Mouse (Mus musculus) fibroblast of lung, adult 2 months (primary cell): ENCODE results near the gene Cdr2l.
A peak's percentile ranks its signal among the peaks of the same experiment; 100 is the strongest.

Experiments
- DNase-seq: peaks from one replicate; pipeline ENCODE4 v3.0.0-alpha.2; 2011; ENCODE audit warnings: low read depth

Gene Cdr2l

DNA sequence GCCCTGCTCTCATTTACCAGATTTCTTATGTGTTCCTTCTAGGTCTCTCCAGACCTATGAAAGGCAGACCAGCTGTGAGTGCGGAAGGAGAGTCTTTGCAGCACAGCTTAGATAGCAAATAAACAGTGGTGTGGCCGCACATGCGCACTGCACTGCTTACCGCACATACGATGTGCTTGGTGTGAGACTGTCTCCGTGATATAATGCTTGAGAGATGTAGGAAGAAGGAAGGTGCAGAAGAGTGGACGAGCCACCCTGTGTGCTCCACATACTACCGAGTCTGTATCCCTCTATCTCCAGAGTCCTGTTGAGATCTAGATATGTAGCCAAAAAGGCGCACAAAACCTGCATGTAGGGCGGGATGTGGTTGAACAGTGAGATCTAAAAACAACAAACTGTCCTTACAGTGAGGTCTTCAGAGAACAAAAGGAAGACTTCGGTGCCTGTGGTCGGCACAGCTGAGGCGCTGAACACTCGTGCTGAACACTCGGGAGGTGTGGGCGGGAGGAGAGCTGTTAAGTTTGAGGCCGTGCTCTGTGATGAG is 25.2 kb downstream of the Cdr2l start:
- no peak for DNase-seq

DNA sequence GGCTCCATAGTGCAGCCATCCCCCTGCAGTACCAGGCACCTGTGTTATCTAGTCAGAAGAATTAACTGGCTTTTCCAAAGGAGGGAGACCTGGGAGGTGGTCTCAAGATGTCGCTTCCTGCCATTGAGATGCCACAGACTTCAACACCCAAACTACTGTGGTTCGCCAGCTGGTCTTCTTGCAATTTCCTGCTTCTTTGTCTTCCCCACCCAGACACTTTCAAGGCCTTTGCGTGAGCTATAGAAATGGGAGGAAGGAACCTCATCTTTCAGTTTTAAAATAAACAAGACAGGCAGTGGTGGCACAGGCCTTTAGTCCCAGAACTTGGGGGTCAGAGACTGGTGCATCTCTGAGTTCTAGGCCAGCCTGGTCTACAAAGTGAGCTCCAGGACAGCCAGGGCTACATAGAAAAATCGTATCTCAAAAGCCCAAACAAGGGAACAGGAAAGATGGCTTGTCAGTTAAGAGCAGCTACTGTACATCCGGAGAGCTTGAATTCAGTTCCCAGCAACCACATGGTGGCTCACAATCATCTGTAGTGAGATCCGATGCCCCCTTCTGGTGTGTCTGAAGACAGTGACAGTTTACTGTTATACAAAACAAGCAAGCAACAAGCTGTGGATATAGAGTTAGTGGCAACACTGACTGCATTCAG is 26.7 kb downstream of the Cdr2l start:
- no peak for DNase-seq

DNA sequence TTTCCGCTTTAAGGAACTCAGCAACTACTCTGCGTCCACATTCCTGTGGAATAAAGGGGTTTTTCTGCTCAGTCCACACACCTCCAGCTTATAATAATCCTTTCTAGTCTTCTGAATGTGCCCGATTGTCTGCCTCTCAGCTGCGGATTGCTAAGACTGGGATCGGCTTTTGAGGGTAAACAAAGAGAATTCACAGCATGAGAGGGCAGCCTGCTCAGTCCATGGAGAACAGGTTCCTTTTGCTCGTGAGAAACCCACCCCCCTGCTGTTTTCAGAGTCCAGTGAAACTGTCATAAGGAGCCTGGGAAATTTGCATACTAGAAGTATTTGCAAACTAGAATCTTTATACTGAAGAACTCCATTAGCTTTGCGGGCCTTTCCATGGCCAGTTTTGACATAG is 27.8 kb downstream of the Cdr2l start:
- no peak for DNase-seq

DNA sequence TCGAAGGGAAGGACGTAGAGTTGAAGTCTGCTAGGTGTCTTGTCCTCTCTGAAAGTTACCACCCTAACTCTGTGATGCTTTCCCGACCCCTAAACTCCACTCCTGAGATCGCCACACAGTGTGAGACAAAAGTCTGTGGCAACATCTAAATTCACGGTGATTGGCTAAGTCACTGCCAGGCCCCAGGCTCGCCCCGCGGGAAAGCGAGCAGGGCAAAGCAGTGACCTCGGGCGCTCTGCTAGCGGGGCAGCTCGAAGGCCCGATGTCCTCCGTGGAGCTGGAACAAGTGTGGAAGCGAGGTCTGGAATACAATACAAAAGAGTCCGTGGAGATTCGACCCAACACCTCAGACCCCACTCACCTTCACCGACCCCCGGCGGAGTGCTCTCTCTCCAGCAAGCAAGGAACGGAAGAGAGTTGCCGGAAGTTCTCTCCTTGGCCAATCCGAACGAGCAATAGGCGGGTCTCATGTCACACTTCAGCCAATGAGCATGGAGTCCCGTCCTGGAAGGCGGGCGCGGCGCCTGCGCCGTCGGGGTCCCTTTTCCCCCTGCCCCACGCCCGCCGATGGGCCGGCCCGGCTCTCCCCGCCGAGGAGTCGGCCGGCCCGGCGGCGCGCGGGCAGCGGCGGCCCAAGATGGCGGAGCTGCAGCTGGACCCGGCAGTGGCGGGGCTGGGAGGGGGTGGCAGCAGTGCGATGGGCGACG is 38.0 kb downstream of the Cdr2l start, which contains the start of the genes Atp5h and Kctd2:
TSS of gene Atp5h (minus strand) at position 432 of the 707 bp plus-strand sequence.
TSS of gene Kctd2 (plus strand) at position 598 of the 707 bp plus-strand sequence.
- peak; percentile 88 for DNase-seq

DNA sequence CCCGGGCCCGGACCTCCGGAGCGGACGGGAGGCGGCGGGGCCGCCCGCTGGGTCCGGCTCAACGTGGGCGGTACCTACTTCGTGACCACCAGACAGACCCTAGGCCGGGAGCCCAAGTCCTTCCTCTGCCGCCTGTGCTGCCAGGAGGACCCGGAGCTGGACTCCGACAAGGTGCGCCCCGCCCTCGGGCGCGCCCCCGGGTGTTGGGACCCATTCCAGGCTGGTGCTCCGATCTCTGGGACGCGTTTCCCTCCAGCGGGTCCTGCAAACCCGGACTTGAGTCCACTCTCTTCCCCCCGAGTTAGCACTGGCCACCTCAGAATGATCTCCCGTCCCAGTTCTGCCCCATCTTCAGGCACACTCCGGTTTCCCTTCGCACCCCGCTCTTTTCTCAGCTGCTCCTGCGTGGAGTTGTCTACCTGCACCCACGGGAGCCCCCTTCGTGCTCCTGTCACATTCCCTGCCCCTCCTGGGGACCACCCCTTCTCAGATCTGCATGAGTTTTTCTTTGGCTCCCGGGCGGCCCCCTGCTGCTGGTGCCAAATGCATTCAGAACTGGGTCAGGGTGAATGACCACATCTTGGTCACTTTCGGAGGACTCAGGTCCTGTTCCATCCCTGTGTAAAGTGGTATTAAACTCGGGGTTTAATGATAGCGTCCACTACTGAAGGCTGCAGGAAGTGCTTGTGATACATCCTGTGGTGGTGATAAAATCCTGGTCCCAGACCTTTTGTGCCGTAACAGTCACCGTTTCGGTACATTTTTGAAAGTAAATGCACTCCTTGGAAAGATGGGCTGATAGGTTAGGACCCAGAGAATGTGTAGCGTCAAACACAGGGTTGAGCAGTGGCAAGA is 38.8 kb downstream of the Cdr2l start:
- DNase-seq: no peak

DNA sequence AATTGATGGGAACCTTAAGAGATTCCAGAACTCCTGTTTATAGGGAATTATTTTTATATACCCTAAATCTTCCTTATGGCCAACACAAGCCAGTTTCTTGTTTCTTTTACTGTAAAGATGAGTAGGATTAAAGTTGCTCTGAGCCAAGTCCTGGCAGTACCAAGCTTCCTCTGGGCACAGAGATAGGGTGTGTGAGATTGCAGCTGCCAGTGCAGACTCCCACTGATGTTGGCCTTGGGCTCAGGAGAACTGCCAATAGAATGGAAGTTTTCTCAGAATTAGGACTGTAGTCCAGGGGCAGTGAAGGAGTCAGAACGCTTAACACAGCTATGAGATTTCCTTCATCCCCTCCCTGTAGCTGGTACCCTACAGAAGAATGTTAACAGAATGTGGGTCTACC is 39.6 kb downstream of the Cdr2l start:
- DNase-seq: no peak

DNA sequence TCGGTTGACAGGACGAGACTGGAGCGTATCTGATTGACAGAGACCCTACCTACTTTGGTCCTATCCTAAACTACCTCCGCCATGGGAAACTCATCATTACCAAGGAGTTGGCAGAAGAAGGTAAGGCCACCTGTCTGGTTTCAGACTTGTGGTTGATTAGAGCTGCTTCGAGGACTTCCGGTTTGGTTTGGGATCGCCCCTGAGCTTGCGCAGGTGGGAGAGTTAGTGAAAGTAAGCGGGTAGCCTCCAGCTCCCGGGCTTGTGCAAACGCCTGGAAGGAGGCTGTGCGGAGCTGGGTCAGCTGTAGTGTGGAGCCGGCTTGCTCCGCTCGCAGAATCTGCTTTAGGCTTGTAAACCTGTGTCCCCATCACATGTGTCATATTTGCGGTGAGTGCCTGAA is 40.3 kb downstream of the Cdr2l start:
- no peak for DNase-seq

DNA sequence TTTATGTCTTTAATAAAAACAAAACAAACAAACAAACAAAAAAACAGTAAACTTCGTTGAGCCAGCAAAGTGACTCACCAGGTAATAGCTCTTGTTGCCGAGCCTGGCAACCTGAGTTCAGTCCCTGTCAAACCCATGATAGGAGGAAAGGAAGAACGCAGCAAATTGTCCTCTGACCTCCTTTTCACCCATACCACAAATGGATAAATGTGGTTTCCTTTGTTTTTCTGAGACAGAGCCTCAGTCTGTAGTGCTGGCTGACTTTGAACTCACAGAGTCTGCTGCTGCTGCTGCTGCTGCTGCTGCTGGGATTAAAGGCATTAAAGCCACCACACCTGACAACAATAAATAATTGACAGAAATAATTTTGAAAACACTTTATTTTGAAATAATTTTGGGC is 41.4 kb downstream of the Cdr2l start:
- no peak for DNase-seq

DNA sequence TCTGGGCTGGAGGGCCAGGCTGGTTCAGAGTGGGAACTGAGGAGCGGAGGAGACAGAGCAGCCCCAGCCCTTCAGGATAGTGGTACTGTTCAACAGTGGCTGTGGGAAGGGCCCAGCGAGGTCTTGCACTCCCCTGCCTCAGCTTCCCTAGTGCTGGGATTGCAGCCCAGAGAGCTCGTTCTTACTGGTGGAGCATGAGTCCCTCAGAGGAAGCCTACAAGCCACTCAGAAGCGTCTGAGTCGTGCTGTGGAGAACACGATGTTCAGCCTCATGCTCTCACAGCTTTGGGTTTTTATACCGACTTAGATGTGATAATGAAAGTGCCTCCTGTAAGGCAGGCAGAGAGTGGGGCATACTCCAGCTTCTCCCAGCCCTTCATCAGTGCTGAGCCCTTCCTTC is 43.0 kb downstream of the Cdr2l start:
- DNase-seq: no peak

DNA sequence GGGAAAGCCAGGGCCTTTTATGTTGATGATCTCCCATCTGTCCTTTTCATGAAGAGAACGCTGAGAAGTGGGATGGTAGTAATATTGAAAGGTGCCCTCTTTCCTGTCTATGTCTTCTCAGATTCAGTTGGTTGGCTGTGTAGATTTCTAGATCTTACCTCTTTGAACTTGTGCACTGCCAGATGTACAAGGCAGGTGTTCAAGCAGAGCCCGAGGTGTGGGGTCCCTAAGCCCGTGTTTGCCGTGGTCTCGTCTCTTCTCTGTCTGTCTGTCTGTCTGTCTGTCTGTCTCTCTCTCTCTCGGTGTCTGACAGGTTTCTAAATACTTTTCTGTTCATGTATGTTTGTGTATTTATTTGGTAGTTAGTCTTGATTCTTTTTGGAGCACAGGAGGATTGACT is 44.0 kb downstream of the Cdr2l start:
- DNase-seq: no peak

DNA sequence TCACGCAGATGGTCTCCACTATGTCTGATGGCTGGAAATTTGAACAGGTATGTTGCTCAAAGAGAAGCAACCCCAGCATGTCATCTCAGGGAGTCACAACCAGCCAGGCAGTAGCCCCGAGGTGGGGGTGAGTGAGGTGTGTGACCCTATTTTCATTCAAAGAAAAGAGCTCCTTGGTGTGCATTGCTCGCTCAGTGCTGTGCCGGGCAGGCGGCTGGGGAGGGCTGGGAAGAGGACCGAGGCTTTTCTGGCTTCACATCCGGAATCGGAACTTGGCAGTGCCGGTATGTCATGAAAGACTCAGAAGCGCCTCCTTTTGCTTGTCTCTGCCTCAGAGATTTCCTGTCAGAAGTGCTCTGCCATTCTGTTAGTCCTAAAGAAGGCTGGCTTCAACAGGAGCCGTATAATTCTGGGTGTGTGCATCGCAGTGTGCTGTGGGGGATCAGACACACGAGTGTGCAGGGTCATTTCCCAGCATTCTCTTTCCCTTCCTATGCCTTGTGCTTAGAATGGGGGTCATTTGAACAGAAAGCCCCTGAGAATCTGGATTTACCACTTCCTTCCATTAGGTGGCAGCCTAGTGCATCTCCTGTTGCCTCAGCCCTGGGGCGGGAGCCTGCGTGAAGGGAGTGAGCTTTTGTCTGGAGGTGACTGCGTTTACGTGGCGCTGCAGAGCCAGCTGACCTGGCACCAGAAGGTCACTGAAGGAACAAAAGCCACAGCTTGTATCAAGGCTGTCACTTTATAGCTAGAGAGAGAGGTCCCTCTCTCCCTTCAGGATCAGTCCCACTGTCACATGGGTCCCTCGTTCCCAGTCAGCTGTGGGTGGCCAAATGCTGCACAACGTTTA is 46.0 kb downstream of the Cdr2l start:
- no peak for DNase-seq

DNA sequence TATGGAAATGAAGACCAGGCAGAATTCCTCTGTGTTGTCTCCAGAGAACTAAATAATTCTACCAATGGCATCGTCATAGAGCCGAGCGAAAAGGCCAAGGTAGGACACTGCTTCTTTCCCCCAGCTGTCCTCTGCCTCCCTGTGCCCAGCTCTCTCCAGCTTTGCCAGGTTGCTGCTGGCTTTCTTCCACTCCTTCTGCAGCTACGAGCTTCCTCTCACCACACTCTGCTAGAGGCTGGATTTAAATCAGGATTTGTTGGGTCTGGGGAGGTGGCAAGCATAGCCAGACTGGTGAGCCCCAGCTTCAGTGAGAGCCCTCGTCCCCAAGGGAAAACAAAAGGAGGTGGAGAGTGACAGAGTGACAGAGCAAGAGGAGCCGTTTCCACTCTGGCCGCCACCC is 47.6 kb downstream of the Cdr2l start:
- DNase-seq: no peak

DNA sequence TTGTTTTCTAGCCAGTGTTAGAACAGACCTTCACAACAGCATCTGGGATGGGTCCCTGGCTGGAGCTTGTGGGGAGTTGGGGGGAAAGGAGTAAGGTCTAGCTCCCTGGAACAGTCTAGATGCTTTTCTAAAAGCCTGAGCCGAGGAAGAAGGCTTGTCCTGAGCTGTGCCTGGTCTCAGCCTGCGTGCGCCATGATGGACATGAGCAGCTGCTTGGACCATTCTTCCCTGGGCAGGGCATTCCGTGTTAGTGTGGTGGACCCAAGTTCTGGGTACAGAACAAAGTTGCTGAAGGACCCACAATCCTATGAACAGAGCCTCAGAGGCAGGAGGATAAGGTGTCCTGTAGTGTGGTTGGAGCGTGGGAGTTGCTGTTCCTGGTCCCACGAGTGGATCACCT is 48.8 kb downstream of the Cdr2l start:
- no peak for DNase-seq

DNA sequence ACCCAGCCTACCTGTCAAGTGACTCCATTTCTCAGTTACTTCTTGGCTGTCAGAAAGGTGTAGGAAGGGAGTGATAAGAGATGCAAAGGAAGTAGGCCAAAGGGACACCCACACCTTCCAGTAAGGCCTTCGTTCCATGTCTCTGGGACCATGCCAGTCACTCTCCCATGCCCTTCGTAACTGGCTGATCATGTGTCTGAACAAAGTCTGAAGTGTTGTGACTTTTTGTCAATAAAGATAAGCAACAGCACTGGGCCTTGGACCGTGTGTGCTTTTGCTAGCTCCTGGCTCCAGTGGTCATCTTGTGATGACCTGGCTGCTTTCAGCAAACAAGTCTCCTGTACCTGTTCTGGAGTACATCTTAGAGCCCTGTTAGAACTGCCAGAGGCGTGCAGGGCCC is 51.1 kb downstream of the Cdr2l start:
- DNase-seq: no peak

DNA sequence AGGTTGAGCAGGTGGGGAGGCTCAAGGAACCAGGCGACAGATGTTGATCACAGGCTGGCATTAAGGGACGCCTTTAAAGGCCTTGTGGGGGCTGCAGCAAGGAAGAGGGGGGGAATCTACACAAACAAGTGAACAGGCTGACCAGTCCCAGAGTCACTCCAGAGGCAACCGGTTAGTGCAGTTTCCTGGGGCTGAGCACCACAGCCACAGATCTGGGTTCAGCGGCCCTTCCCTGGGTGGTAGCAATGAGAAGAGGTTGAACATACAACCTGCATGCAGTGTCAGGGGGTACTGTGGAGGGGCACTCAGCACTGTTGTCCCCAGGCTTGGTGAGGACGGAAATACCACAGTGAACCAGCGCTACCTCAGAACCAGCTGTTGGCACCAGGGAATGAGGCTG is 51.6 kb downstream of the Cdr2l start:
- DNase-seq: no peak

DNA sequence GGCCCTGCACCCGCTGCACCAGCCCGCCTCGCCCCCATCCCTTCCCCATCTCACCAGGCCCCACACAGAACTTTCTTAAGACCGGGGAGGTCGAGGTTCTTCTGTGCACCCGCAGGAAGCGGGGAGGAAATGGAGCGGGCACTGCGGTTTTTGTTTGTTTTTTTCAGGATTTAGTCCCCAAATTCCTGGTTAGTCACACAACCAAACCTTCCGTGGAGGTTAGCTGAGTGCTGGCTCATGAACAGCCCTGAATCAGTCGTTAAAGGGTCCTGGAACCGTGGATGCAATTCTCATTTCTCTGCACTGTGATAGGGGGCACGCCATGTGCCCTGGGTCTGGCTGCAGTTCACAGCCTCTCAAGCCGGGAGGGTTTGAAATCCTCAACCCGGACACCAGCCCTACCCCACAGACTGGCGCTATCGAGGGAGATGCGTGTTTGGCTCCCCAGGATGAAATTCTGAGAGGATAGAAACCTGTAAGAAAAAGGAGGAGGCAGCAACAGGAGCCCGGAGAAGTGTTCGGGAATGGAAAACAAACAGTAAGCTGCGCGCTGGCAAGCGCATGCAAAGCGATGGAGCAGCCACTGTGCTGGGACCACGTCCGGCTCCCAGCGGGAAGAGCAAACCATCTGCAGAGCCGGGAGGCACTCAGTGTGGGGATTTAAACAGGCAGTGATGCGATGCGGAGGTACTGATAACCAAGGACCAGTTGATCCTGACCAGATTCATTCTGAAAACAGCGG is 54.1 kb downstream of the Cdr2l start:
- DNase-seq: no peak

DNA sequence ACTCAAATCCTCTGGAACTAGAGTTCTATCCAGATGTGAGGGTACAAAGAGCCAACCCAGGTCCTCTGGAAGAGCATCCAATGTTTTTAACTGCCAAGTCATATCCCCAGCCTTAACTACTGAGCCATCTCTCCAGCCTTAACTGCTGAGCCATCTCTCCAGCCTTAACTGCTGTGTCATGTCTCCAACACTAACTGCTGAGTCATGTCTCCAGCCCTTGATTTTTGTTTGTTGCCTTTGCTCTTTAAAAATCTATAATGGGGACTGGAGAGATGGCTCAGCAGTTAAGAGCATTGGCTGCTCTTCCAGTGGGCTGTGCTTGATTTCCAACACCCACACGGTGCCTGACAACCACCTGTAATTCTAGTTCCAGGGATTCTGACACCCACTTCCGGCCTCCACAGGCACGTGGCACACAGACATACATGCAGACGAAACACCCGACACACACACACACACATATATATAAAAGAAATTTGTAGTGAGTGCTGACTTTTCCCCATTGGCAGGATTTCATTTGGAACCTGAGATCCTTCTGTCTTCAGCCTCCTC is 55.9 kb downstream of the Cdr2l start:
- no peak for DNase-seq

DNA sequence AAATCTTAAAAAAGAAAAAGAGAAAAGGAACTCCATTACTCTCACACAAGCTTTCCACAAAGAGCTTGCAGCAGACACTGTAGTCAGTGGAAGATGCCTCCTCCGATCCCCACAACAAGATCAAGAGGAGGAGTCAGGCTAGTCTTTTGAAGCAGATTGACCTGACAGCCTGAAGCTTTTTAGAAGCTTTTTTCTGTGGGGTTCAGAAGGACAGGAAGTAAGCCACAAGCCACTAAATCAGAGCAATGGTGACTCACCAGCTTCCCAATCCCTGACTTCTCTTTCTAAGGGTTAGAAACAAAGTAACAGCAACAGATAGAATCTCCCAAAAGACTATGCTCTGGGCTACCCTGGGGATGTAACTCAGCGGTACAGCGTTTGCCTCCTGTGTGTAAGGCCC is 57.6 kb downstream of the Cdr2l start:
- DNase-seq: no peak

DNA sequence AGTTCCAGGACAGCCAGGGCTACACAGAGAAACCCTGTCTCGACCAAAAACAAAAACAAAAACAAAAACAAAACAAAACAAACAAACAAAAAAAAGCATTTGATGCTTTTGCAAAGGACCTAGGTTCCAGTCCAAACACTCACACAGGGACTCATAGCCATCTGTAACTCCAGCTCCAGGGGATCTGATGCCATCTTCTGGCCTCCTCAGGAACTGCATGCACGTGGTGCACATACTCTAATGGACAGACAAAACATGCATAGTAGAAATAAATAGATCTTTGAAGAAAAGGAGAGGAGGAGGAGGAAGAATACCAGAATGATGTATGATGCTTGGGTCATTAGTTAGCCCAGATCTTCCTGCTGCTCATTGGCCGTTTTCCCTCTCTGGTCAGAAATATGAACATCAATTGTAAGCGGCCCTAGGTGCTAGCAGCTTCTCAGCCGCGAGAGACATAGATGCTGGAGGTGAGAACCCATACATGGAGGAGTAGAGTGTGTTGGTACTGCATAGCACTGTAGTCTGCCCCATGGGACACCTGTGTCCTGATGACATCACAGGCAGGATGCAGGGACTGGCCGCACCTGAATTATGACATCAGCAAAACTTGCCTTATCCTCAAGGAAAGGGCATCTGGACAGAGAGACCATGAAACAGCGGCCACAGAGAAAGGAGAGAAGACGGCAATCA is 58.3 kb downstream of the Cdr2l start, which contains the start of gene Trim80:
TSS of gene Trim80 (plus strand) at position 640 of the 690 bp plus-strand sequence.
- no peak for DNase-seq

DNA sequence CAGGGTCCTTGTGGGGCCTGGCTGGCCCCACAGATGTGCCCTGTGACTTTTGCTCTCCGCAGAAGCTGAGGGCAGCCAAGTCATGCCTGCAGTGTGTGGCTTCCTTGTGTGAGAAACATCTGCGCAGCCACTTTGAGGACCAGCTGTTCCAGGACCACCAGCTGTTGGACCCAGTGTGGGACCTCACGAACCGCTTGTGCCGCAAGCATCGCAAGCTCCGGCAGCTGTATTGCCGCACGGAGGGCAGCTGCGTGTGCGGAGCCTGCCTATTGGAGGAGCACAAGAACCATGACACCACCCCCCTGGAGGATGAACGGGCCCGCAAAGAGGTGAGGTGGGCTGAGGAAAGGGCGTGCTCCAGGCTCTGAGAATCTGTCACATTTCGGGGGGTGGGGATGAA is 59.7 kb downstream of the Cdr2l start:
- no peak for DNase-seq
